Mouse (Mus musculus) CH12.LX (cell line): Measurements from ENCODE around the gene Myo1g.

Source experiments
- BHLHE40 ChIP-seq: IDR thresholded peaks from 2 replicates; pipeline ENCODE4 v1.6.1; 2011; ENCODE audit warnings: mild to moderate bottlenecking, low read depth, low read length, improper control_type of control experiment
- CHD2 ChIP-seq: IDR thresholded peaks from 2 replicates; pipeline ENCODE4 v1.6.1; 2011; ENCODE audit warnings: low read length, improper control_type of control experiment
- CTCF ChIP-seq, 2 experiments: IDR thresholded peaks in 1 of 2; conservative IDR thresholded peaks in 1 of 2; 2 replicates each; pipeline ENCODE4 v1.5.1; 2011 to 2012; ENCODE audit warnings: low read depth in 2 of 2, low read length in 2 of 2, improper control_type of control experiment in 1 of 2, inconsistent platforms in 1 of 2, mild to moderate bottlenecking in 1 of 2, moderate library complexity in 1 of 2
- E2F4 ChIP-seq: IDR thresholded peaks from 2 replicates; pipeline ENCODE4 v1.6.1; 2011; ENCODE audit warnings: low read depth, low read length, improper control_type of control experiment; ENCODE audit not compliant: insufficient replicate concordance
- EP300 ChIP-seq: IDR thresholded peaks from 2 replicates; pipeline ENCODE4 v1.6.1; 2011; ENCODE audit warnings: low read length, improper control_type of control experiment
- GABPA ChIP-seq: IDR thresholded peaks from 2 replicates; pipeline ENCODE4 v1.6.1; 2012; ENCODE audit warnings: low read depth, low read length, improper control_type of control experiment, inconsistent platforms; ENCODE audit not compliant: insufficient replicate concordance
- PAX5 ChIP-seq: IDR thresholded peaks from 2 replicates; pipeline ENCODE4 v1.6.1; 2012; ENCODE audit warnings: low read length, inconsistent platforms, mixed read lengths
- POLR2A ChIP-seq: IDR thresholded peaks from 2 replicates; pipeline ENCODE4 v1.6.1; 2011; ENCODE audit warnings: low read depth, mild to moderate bottlenecking, improper control_type of control experiment, low read length
- POLR2AphosphoS2 ChIP-seq: IDR thresholded peaks from 2 replicates; pipeline ENCODE4 v1.6.1; 2011; ENCODE audit warnings: low read depth, low read length, improper control_type of control experiment
- SIN3A ChIP-seq: IDR thresholded peaks from 2 replicates; pipeline ENCODE4 v1.6.1; 2012; ENCODE audit warnings: low read length, improper control_type of control experiment, inconsistent platforms
- TBP ChIP-seq: conservative IDR thresholded peaks from 2 replicates; pipeline ENCODE4 v1.6.1; 2011; ENCODE audit warnings: low read depth, low read length, improper control_type of control experiment
- TCF12 ChIP-seq: IDR thresholded peaks from 2 replicates; pipeline ENCODE4 v1.6.1; 2014; ENCODE audit warnings: low read depth, mild to moderate bottlenecking, inconsistent platforms, low read length, improper control_type of control experiment
- USF2 ChIP-seq: conservative IDR thresholded peaks from 2 replicates; pipeline ENCODE4 v1.6.1; 2011; ENCODE audit warnings: low read depth, low read length, improper control_type of control experiment
- ZC3H11A ChIP-seq: IDR thresholded peaks from 2 replicates; pipeline ENCODE4 v1.6.1; 2012; ENCODE audit warnings: low read depth, mild to moderate bottlenecking, inconsistent platforms, low read length, improper control_type of control experiment

GRCm38 (mm10) chr11:6559996-6560395 is 39.2 kb upstream of the Myo1g start:
- TF ChIP-seq SIN3A = no peak
- TF ChIP-seq TCF12 = no peak
- no peak for TF ChIP-seq CHD2
- no peak for TF ChIP-seq POLR2A
- TF ChIP-seq CTCF (conservative IDR thresholded peaks at IDR 0.05 in 1 of 2, IDR thresholded peaks at IDR 0.05 in 1 of 2; ENCODE audit: low read depth in 2 of 2, low read length in 2 of 2) = no peak
- no peak for TF ChIP-seq EP300
- no peak for TF ChIP-seq GABPA
- no peak for TF ChIP-seq USF2
- no peak for TF ChIP-seq E2F4
- TF ChIP-seq TBP = no peak
- TF ChIP-seq ZC3H11A = no peak
- no peak for TF ChIP-seq BHLHE40
- TF ChIP-seq POLR2AphosphoS2 = no peak
- no peak for TF ChIP-seq PAX5
